Mouse (Mus musculus): ENCODE measurements around the gene Ttc29. TPM values are rescaled to one million over a fixed set of nuclear protein-coding genes. Genes with fewer than 3 reads are reported as not detected.

The Ttc29 gene
- polyA plus RNA-seq, 1 experiment: not detected

GRCm38 (mm10) chr8:78426455-78426854 lies 213.4 kb downstream of the Ttc29 start:
- no peak overlapping the region for H3K4me3 ChIP-seq (ENCODE audit: insufficient read depth, low read depth, low read length)
- no peak overlapping the region for H3K27ac ChIP-seq (replicated peaks; ENCODE audit: low read depth, low read length)
- H3K4me1 ChIP-seq (ENCODE audit: control insufficient read depth, insufficient read depth, insufficient read length, low read length): no peaks in the 10 kb centered on the region

GRCm38 (mm10) chr8:78426875-78427768 lies 214.0 kb downstream of the Ttc29 start:
- Histone ChIP-seq H3K4me1 (ENCODE audit: control insufficient read depth, insufficient read depth, insufficient read length, low read length) (no peaks in the 10 kb centered on the region), H3K4me3 (ENCODE audit: insufficient read depth, low read depth, low read length) (no peak overlapping the region), H3K27ac (replicated peaks; ENCODE audit: low read depth, low read length) (no peak overlapping the region)

DNA sequence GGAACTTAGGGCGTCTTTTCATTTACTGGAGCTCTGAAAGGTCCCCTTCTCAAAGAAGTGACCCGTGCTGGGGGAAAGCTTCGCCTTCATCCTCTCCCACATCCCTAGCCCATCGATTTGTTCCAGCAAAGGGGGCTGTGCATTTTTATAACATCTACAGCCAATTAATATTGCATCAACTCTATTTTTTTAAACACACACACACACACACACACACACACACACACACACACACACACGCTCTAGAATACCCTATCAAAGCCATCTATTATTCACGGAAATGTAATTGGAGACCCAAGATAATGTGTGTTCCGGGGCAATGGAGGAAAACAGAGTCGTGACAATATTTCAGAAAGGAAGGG lies 214.7 kb downstream of the Ttc29 start:
- Histone ChIP-seq H3K4me3 (ENCODE audit: insufficient read depth, low read depth, low read length) (no peak overlapping the region), H3K27ac (replicated peaks; ENCODE audit: low read depth, low read length) (no peak overlapping the region), H3K4me1 (ENCODE audit: control insufficient read depth, insufficient read depth, insufficient read length, low read length) (no peaks in the 10 kb centered on the region)

DNA sequence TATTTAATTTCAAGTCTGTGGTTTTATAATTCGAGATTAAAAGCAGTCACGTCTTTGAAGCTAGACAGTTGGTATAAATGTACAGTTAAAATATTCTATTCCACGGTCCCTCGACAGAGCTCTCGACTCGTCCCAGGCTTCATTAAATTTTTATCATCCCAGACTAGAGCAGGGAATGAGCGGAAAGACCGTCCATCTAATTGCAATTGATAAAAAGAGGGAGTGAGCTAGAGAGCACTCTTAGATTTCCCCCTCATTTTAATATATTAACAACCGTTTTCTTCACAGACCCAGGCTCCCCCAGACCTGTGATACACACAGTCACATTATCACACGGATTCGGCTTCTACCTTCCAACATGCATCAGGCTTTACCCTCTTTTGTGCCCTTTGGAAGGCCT lies 215.1 kb downstream of the Ttc29 start:
- no peak overlapping the region for H3K27ac ChIP-seq (replicated peaks; ENCODE audit: low read depth, low read length)

DNA sequence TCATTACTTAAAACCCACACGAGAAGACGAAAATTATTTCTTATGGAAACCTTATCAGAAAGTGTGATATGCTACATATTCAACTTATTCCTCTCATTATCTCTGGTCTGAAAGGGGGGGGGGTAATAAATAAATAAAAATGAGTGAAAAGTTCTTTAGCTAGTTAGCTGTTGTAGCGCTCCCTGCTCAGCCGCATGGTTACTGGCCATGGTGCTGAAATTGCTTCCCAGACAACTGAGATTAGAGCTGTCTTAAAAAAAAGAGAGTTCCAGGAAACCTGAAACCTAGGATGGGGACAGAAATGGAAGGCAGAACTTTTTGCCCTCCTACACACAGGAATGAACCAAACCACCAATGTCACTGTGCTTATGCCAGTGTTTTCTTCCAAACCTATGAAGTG lies 218.3 kb downstream of the Ttc29 start:
- Histone ChIP-seq H3K4me1 (ENCODE audit: control insufficient read depth, insufficient read depth, insufficient read length, low read length) (no peaks in the 10 kb centered on the region), H3K4me3 (ENCODE audit: insufficient read depth, low read depth, low read length) (no peak overlapping the region), H3K27ac (replicated peaks; ENCODE audit: low read depth, low read length) (no peak overlapping the region)

More for the DNA sequence above, 215.1 kb downstream of the Ttc29 start:
- no peaks in the 10 kb centered on the region for H3K4me1 ChIP-seq (ENCODE audit: control insufficient read depth, insufficient read depth, insufficient read length, low read length)
- no peak overlapping the region for H3K4me3 ChIP-seq (ENCODE audit: insufficient read depth, low read depth, low read length)

DNA sequence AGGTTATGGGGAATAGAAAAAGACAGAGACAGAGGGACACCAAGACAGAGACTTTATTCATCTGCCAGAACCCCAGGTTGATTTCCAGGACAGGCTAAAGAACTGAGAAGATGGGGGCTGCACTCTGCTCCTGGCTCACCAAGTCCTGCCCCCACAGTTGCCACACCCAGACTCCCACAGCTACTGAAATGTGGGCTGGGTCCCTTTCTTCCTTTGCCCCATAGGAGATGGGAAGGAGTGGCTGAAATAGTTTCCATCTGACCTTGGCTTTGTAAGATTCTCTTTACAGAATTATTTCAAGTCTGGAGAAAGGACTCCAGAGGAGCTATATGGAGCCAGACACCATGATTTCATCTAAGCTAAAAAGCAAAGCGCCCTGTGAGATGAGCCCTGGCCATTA lies 219.4 kb downstream of the Ttc29 start:
- H3K27ac ChIP-seq (replicated peaks; ENCODE audit: low read depth, low read length): no peak overlapping the region
- no peak overlapping the region for H3K4me3 ChIP-seq (ENCODE audit: insufficient read depth, low read depth, low read length)

GRCm38 (mm10) chr8:78433318-78433717 lies 220.2 kb downstream of the Ttc29 start:
- Histone ChIP-seq H3K4me3 (ENCODE audit: insufficient read depth, low read depth, low read length) (no peak overlapping the region), H3K4me1 (ENCODE audit: control insufficient read depth, insufficient read depth, insufficient read length, low read length) (no peaks in the 10 kb centered on the region), H3K27ac (replicated peaks; ENCODE audit: low read depth, low read length) (no peak overlapping the region)

More for the DNA sequence above, 219.4 kb downstream of the Ttc29 start:
- H3K4me1 ChIP-seq (ENCODE audit: control insufficient read depth, insufficient read depth, insufficient read length, low read length): no peaks in the 10 kb centered on the region

DNA sequence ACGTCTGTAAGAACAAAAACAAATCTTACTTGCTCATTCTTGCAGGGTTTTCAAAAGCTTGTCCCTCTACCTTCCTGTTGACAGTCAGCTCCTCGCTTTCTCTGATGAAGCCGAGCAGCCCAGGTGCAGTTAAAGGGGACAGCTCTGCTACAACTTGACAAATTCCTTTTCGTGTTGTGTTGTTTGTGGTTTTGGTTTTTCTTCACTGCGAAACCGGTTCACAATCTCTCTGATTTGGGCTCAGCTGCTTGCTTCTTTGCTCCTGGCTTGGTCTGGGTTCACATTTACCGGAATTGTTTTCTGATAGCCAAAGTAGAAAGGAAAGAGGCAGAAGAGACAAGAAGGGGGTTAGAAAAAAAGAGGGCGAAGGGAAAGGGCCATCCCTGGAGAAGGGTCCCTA lies 221.2 kb downstream of the Ttc29 start:
- Histone ChIP-seq H3K4me3 (ENCODE audit: insufficient read depth, low read depth, low read length) (no peak overlapping the region), H3K27ac (replicated peaks; ENCODE audit: low read depth, low read length) (no peak overlapping the region), H3K4me1 (ENCODE audit: control insufficient read depth, insufficient read depth, insufficient read length, low read length) (no peaks in the 10 kb centered on the region)

DNA sequence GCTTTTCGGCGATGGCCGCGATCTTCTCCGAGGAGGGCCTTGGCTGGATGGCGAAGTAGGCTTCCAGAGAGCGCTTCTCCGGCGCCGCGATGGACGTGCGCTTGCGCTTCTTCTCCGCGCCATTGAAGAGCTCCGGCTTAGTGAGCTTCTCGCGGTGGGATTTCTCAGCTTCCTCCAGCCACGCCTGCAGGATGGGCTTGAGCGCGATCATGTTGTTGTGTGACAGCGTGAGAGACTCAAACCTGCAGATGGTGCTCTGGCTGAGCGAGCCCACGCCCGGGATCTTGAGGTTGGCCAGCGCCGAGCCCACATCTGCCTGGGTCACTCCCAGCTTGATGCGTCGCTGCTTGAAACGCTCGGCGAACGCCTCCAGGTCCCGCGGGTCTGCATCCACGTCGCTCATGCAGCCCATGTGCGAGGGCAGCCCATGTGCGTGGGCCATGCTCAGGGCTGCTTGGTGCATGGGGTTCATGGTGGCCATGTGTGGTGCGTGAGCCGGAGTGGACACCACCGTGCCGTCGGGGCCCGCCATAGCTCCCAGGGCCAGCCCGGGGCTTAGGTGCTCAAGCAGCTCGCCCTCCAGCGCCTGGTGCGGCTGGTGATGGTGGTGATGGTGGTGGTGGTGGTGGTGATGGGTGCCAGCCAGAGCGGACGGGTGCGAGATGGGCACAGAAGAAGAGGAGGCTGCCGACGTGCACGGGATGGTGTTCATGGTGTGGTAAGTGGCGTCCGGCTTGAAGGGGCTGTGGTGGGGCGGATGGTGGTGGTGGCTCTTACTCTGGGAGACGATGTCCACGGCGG lies 221.9 kb downstream of the Ttc29 start:
- Histone ChIP-seq H3K4me3 (ENCODE audit: insufficient read depth, low read depth, low read length) (no peak overlapping the region), H3K4me1 (ENCODE audit: control insufficient read depth, insufficient read depth, insufficient read length, low read length) (no peaks in the 10 kb centered on the region), H3K27ac (replicated peaks; ENCODE audit: low read depth, low read length) (no peak overlapping the region)

DNA sequence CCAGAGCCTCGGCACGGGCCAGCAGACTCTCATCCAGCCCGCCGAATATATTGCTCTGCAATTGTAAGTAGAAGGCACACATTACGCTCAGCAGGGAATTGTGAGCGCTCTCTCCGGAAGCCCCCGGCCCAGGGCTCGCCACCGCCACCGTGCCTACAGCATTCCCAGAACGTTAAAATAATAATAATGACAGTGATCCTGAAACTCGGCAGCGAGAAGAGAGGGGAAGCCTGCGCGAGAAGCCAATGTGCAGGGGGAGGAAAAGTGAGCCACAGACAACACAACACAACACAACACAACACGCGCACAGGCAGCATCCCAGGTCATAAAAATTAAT lies 222.5 kb downstream of the Ttc29 start:
- Histone ChIP-seq H3K27ac (replicated peaks; ENCODE audit: low read depth, low read length) (no peak overlapping the region), H3K4me1 (ENCODE audit: control insufficient read depth, insufficient read depth, insufficient read length, low read length) (no peaks in the 10 kb centered on the region), H3K4me3 (ENCODE audit: insufficient read depth, low read depth, low read length) (no peak overlapping the region)

- H3K4me1 ChIP-seq (ENCODE audit: control insufficient read depth, insufficient read depth, insufficient read length, low read length): no peaks in the 10 kb centered on the region
- H3K4me3 ChIP-seq (ENCODE audit: insufficient read depth, low read depth, low read length): peak within 1 kb of the TSS; percentile 32; the same call in 1 of the 2 replicates
- no peak within 1 kb of the TSS for H3K27ac ChIP-seq (replicated peaks; ENCODE audit: low read depth, low read length)
These were observed 223.1 kb downstream of the Ttc29 start, which contains the start of gene Pou4f2 for GRCm38 (mm10) chr8:78436071-78436651. TSS of gene Pou4f2 (minus strand) at chr8:78436645.

GRCm38 (mm10) chr8:78436661-78437060 lies 223.6 kb downstream of the Ttc29 start:
- H3K4me3 ChIP-seq (ENCODE audit: insufficient read depth, low read depth, low read length): 0 out of 2 replicates have a peak overlapping the region, but pooled peaks have one; percentile 32
- no peaks in the 10 kb centered on the region; the same call in 1 of the 2 replicates for H3K4me1 ChIP-seq (ENCODE audit: control insufficient read depth, insufficient read depth, insufficient read length, low read length)
- H3K27ac ChIP-seq (replicated peaks; ENCODE audit: low read depth, low read length): no peak overlapping the region

DNA sequence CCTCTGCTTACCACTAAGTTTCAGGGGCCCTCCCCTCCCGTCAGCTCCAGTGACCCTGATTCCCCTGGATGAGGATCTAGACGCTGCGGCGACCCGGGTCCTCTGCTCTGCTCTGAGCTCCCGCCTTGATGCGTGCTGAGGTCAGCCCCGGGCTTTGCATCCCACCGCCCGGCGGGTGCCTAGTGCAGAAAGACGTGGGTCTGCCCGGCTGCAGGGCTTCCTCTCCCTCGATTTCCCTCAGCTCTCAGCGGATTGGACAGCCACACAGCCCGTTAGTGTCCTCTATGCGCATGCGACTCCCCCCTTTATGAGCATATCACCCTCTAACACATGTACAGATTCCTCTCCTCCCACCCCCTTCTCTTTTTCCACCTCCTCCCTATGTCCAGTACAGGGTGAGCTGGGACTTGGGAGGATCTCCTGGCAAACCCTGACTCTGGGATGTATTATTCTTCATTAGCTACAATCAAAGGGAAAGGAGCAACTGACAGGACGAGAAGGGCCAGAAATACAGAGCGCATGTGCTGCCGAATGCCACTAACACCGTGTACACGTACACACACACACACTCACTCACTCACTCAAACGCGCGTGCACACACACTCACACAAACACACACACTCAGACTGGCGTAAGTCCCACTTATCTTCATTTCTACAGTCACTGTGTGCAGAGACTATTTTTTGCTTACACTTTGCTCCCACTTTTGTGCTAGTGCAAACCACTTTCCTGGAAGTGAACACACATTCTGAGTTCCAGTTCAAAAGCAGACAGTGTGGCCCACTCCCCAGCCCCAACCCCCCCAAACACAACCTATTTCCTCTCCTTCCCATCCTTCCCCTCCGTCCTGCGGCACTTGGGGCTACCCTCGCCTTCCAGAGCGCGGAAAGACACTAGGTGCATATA lies 224.3 kb downstream of the Ttc29 start:
- no peak overlapping the region for H3K27ac ChIP-seq (replicated peaks; ENCODE audit: low read depth, low read length)
- no peak overlapping the region for H3K4me3 ChIP-seq (ENCODE audit: insufficient read depth, low read depth, low read length)
- no peaks in the 10 kb centered on the region; the same call in 1 of the 2 replicates for H3K4me1 ChIP-seq (ENCODE audit: control insufficient read depth, insufficient read depth, insufficient read length, low read length)

DNA sequence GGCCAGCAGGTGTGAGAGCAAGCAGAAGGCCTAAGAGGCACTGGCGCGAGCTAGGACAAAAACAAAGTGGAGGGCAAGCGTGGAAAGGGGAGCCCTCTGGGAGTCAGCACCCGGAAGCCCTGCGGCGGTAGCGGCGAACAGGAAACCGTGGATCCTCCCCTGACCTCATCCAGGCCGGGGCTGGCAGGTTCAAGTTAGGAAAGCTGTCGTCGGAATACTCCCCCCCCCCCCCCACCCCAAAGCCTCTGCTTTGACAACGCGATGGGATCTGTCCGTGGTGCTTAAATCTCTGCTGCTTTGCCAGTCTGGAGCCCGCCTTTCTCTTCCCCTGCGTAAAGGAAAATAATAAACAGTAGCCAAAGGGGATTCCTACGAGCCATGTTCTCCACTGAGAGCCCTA lies 225.0 kb downstream of the Ttc29 start:
- H3K4me3 ChIP-seq (ENCODE audit: insufficient read depth, low read depth, low read length): no peak overlapping the region
- no peak overlapping the region for H3K27ac ChIP-seq (replicated peaks; ENCODE audit: low read depth, low read length)
- no peaks in the 10 kb centered on the region; the same call in 1 of the 2 replicates for H3K4me1 ChIP-seq (ENCODE audit: control insufficient read depth, insufficient read depth, insufficient read length, low read length)

All from brown adipose tissue, adult 24 weeks (tissue).